Mouse (Mus musculus) leukemia stem cell, adult 10-12 weeks (primary cell): ENCODE measurements around the gene Arl13b. TPM values are rescaled to one million over a fixed set of nuclear protein-coding genes. Genes with fewer than 3 reads are reported as not detected.

Experiments used
- polyA plus RNA-seq: library from polyadenylated mRNA; stranded (reverse); fragments of >175 nt; gene quantifications from 2 replicates; pipeline ENCODE4 v1.2.3, GENCODE M21; 2012; ENCODE audit warnings: low replicate concordance

The Arl13b gene
- 2.3 and 3.6 TPM in 2 replicates for polyA plus RNA-seq

GRCm38 (mm10) chr16:62846498-62847312 lies at the start of gene Arl13b:
Arl13b (minus strand) TSS chr16:62847040.

GRCm38 (mm10) chr16:62854191-62855068 lies 7.6 kb upstream of the Arl13b start, which contains the start of gene Pros1:
Pros1 (plus strand) TSS chr16:62854307.

GRCm38 (mm10) chr16:62814491-62814890 lies 32.3 kb downstream of the Arl13b start, which contains the start of gene Stx19:
Stx19 (plus strand) TSS chr16:62814676.

GRCm38 (mm10) chr16:62786621-62787331 lies 60.1 kb downstream of the Arl13b start, which contains the start of gene Nsun3:
Nsun3 (minus strand) TSS chr16:62786818.

Other genes with a start within 250 kb of the Arl13b start
- 0.79 and 1.9 TPM in 2 replicates for gene Nsun3, start 60.2 kb downstream of the Arl13b start, polyA plus RNA-seq
- gene Stx19, start 32.4 kb downstream of the Arl13b start, polyA plus RNA-seq, result not detected in 2 replicates
- 0.41 and 0.48 TPM in 2 replicates for gene Pros1, start 7.3 kb upstream of the Arl13b start, polyA plus RNA-seq